Mouse (Mus musculus) forelimb bud, embryonic 11.5 days (tissue): Measurements from ENCODE around the gene Sez6l.

Experiments used
- DNase-seq: peaks from one replicate; pipeline ENCODE4 v3.0.0-alpha.2; 2012; ENCODE audit warnings: low read depth, low spot score

Gene Sez6l

DNA sequence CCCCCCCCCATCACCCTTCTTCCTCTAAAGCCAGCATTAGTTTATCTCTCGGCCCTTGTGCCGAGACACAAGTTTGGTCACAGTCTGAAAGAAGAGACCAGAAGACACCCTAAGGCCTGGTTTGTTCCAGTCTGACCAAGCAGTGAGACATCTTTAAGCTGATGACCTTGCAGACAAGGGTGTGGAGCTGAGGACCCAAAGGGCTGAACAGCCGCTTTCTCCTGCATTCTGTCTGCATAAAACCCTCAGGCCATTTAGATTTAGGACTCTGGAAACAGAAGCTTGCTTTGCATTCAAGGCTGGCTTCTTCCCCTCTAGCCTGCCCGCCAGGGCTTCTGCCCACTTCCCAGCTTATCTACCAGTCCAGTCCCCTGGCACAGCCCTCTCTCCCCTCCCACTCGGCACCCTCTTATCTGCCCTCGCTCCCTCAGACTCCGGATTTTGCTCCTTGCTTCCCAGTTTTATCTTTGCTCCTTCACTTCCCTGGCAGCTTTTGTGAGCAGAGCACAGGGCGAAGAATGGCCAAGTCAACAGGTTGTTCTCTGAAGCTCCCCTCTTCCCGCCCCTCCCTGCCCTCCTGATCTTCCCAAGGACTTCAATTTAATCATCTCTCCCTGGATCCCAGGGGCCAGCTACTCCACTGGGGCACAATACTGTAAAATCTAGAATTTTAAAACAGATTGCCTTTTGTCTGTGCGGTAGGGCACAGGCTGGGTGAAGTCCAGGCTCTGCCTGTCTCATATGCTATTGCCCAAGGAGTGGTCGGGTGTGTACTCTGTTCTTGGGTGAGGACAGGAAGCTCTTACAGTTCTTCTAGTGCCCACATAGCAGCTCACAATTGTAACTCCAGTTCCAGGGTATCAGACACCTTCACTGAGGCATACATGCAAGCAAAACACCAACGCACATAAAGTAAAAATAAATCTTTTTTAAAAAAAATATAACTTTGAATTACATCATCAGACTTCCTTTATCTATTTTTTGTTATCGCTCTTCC lies 77.8 kb downstream of the Sez6l start:
- DNase-seq = no peak

DNA sequence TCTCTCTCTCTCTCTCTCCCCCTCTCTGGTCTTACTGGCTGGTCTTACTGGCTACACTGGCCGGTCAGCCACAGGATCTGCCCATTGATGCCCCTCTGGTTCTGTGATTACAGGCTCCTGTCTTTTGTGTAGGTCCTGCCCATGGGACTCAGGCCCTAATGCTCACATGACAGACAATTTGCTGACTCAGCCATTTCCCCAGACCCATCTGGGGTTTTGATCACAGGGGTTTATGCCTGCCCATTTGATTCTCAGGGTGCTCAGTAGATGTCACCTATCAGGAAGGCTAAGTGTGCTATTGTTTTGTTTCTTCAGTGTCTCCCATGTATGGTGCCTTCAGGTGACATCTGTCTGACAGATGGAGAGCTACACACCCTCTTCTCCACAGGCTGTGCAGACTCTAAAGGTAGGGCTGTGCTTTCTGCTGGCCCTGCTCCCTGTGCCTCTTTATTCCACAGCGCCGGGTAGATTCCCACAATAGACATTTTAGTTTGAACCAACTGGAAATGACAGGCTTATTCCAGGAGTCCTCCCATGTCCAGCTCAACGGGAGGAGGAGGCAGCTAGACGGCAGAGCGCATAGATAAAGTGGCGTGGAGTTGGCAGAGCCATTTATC lies 80.1 kb downstream of the Sez6l start:
- DNase-seq = no peak

DNA sequence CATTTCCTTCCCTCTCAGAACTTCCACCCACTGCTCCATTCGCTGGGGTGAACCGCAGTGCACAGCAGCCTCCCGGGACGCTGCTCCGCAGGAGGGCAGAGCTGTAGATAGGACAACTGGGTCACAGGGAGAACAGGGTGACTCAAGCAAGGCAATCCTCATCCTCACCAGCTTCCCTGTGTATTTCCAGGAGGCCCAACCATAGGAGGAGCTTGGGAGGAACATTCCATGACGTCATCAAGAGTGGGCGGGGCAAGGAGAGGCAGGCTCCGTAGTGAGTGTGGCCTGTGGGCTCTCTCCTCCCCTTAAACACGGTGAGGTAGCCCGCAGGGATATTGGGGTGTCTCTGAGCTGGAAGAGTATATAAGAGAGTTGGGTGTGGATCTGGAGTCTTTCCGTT lies 83.5 kb downstream of the Sez6l start:
- peak; percentile 49 for DNase-seq

DNA sequence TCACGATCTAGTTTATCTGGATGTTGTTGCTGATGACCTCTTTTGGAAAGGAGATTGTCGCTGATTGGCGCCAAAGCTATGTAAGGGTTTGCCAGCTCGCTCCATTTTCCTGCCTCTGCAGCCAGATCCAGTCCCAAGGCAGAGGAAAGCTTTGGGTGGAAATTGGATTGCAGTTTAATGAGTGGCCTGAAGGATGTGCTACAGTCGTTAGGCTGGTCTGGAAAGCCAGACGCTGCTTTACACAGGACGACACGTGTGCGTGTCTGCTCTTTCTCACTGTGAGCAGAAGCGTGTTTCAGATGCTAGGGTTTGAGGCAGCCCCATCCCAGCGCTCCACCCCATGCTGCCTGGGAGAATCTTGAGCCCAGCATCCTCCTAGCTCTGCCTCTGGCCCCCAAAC lies 85.5 kb downstream of the Sez6l start:
- DNase-seq = peak; percentile 20

DNA sequence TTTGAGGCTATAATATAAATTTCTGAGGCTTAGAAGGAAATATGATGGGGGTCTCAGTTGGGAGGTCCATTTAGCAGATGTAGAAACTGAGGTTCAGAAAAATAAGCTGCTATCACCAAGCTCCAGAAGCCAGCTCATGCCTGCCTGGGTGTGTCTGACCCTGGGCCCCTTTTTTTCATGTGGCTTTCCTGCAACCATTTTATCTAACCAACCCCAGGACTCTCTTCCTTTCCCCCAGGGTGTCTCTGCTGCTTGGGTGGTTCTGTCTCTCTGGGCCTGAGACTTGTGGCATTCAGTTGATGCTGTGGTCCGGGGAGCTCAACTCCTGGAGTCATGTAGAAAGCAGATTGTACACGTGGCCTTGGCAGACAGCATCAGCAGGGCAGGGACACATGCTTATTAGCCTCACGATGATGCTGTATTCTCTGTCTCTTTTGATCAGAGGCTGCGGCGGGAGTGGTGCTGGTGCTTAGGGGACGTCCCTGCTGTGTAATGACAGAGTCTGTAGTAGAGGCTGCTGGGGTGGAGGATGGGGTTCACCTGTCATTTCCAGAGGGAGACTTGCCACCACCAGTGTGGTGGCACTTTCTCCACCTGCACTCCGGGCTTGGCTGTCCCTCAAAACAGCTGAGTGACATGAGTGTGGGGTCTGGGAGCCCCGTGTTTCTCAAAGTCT lies 88.7 kb downstream of the Sez6l start:
- no peak for DNase-seq

DNA sequence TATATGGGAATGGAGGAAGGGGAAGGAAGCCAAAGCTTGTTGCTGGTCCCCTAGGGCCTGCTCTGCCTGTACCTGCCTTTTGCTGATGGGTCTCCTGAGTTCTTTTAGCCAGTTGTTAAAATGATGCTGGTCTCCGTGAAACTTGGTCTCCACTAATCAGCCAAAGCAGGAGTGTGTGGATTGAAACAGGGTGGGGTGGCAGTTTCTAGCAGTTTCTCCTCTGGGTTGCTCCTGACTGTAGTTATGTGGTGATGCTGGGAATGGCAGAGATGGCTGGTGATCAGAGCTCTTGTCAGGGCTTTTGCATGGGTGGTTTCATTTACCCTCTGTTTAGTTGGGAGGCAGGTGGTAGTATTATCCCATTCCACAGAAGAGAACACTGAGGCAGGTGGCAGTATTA lies 89.5 kb downstream of the Sez6l start:
- DNase-seq = no peak

DNA sequence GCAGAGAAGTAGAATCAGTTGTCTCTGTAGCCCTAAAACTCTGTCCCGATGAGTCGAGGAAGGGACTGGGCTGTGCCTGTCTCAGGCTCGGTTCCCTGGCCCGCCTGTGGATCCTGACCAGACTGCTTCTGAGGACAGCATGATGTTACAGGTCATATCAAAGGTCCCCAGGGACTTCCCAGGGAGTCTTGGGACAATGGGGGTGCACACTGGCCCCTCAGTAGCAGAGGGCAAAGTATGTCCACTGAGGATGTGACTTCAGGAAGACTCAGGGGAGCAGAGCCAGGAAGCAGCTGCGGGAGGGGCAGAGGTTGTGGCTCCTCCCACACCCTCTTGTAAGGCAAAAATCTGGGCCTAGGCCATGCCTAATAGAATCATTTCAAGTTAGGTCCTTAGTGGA lies 90.6 kb downstream of the Sez6l start:
- no peak for DNase-seq

DNA sequence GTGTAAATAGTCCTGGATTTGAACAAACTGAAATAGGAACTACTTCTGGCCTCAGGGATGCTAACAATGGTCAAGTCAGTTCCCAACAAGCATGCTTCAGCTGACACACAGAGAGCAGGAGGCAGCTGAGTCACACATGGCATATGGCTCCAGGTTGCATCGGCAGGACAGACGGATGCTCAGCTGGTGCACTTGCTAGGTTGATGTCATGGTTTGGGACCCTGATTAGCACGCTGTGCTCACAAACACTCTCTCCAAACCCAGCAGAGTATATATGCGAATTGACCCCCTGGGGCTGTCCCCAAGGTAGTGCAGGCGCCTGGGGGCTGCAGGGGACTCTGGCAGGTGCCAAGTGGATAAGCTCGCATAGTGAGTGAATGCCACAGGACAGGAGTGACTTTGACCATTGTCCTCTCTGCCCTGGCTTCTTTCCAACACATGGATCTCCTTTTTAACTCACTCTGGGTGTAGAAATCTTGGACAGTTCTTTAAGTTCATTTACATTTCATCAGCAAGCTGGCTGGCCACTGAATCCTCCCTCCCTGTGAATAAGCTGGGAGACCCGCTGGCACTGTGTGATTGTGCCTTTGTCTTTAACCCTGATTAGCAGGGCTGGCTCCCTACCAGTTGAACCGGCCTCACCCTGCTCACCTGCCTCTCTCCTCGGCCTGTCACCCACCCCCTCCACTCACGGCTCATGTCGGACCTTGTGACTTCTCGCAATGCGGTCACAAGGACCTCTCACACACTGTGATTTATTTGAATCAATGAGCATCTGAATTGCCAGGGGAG lies 91.9 kb downstream of the Sez6l start:
- no peak for DNase-seq

DNA sequence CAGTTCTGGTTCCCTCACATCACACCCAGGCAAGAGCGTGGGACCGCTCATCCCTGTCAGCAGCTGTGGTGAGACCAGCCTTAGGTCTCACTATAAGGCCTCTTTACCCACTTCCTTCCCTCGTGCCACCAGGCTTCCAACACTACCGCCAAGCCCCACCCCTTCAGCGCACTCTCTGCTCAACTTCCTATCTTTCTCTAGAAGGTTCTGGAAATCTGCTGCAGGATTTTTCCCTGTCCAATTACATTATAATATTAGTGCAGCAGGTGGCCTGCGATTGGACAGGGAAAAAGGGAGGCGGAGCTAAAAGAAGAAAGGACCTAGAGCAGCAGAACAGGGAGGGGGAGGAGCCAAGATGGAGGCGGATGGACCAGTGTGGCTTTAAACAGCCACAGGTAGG lies 94.0 kb downstream of the Sez6l start:
- no peak for DNase-seq

DNA sequence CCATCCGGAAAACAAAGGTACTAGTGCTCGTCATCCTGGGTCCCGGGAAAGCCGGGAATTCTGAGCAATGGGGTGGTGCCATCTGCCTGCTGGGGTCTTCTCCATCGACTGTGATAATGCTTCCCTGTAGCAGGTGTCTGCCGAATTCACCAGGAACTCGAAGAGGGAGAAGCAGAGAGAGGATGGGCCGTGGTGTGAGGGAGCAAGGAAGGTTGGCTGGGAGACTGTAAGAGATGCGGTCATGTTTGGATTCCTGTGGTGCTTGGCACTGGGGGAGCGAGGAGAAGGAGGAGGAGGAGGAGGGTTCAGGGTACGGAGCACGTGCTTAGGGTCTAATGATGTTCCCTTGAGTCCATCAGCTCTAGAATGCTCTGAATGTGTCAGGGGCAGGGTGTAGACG lies 94.4 kb downstream of the Sez6l start:
- no peak for DNase-seq

DNA sequence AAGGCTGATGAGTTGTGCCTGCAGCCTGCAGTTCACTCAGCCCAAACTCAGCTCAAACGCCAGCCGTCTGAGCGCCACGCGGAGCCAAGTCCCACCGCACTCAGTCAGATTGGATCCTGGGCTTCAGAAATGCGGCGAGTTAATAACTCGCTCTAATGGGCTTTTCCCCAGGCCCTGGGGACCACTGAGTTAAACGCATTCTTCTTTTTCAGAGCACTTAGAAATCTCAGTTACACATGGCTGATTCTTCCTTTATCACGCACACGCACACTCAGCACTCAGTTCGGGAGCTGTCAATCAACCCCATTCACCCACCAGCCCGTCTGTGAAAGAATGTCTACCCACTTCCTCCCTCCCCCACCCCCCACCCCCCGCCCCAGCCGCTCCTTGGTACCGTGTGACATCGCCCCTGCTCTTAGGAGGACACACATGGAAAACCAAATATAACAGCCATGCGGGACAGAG lies 95.0 kb downstream of the Sez6l start:
- DNase-seq = peak; percentile 38

DNA sequence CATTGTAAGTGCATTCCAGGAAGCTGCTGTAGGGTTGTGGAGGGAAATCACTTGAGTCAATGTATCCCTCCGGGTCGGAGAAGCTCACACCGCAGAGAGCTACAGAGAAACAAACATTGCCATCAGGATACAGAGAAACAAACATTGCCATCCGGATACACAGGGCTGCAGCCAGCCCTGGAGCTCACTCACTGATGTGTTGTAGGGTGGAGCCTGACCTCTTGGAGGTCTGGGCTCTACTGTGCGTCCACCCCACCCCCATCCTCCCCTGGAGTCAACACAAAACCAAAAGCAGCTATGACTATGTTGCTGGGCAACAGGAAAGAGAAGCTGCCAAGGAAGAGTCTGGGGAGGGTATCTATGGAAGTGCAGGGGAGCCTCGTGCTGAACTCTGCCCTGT lies 103.5 kb downstream of the Sez6l start:
- DNase-seq = no peak

DNA sequence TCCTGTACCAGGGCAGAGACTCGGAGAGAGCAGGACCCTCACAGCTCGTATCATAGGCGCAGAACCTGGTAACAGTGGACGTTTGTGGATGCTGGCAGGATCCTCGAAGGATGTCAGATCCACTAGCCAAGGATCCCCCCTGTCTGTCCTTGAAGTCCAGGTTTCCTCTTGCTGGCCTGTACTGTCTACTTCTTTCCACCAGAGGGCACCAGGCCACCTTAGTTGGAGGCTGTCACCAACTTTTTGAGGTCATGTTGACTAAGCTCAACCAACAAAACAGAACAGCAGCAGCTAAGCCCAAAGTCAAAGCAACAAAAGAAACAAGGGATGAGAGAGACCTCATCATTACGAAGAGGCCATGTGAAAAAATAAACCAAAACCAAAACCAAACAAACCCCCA lies 106.8 kb downstream of the Sez6l start:
- peak; percentile 54 for DNase-seq

DNA sequence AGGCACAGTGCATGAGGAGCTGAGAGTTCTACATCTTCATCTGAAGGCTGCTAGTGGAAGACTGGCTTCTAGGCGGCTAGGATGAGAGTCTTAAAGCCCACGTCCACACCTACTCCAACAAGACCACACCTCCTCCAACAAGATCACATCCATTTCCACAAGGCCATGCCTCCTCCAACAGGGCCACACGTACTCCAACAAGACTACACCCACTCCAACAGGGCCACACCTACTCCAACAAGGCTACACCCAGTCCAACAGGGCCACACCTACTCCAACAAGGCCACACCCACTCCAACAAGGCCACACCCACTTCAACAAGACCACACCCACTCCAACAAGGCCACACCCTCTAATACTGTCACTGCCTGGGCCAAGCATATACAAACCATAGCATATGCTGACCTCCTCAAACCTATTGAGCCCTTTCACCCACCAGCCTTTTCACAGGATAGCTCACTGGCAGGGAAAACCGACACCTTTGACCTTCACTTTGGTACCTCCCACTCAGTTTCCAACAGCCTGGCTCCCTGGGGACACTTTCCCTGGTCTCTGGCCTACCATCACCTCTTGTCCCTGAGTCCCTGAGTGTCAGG lies 107.9 kb downstream of the Sez6l start:
- no peak for DNase-seq

DNA sequence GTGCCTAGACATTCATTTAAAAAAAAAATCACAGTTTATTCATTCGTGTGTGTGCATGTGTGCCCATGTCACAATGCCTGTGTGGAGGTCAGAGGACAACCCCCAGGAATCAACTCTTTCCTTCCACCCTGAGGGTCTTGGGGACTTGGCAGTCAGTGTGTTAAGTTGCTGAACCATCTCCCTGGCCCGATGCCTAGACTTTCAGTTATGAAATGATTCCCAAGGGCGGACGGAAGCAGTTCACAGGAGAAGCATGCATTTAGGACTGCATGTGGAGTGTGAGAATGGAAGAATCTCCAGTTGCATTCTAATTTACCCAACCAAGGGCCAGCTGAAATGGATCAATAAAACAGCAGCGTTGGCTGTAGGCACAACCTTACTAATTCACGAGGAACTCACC lies 110.7 kb downstream of the Sez6l start:
- DNase-seq = no peak

DNA sequence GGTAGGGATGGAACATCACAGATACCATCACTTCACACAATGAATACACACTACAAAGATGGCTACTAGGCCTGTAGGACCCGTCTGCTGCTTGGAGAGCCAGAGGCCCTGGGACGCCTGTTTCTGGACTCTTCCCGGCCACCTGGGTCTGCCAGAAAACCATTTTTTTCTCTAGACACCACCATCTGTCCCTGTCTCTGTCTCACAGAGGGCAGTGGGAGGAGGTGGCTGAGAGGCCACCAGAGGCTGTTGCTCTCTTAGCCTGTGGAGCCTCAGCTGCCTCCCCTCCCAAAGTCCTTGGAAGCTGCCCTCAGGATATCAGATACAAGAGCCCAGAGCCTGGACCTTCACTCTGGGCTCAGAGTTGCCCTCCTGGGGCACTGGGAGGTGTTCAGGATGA lies 117.1 kb downstream of the Sez6l start:
- no peak for DNase-seq

DNA sequence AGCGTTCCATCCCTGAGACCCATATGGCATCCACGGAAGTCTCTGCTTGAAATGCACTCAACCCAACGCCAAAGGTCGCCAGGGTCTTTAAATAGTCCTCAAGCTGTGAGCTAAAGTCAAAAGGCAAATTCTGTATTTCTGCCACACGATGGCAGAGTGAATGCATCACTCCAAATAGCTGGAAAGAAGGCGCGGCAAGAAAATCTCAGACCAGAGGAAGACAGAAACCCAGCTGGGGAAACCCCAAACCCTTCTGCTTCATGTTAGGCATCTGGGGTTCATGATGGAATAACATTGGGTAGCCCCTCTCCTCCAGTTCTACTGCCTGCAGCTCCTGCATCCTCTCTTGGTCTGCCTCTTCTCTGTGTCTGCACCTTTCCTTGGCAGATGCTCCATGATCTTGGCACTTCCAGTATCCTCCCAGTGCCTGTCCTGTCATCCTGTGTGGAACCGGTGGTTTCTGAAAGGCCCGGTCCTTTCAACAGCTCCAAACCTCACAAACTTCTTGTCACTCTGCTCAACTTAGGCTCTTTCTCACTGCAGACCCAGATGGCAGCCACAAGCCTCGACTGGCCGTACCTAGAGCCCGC lies 121.9 kb downstream of the Sez6l start:
- DNase-seq = no peak

DNA sequence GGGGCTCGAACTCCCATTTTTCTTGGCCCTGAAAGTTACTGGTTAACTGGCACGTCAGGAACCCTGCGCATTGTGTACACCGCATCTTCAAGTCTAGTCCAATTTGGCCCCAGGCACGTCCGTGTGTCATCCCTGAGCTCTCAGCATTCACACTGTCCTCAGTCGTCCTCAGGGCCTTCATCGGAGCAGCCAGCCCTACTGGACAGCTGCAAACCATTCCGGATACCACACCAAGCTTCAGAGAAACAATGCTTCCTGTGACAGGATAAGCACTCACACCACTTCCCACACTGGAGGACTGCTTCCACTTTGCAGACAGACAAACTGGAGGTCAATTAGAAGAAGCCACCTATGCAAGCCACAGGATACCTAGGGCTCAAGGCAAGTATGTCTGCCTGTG lies 123.9 kb downstream of the Sez6l start:
- DNase-seq = no peak

DNA sequence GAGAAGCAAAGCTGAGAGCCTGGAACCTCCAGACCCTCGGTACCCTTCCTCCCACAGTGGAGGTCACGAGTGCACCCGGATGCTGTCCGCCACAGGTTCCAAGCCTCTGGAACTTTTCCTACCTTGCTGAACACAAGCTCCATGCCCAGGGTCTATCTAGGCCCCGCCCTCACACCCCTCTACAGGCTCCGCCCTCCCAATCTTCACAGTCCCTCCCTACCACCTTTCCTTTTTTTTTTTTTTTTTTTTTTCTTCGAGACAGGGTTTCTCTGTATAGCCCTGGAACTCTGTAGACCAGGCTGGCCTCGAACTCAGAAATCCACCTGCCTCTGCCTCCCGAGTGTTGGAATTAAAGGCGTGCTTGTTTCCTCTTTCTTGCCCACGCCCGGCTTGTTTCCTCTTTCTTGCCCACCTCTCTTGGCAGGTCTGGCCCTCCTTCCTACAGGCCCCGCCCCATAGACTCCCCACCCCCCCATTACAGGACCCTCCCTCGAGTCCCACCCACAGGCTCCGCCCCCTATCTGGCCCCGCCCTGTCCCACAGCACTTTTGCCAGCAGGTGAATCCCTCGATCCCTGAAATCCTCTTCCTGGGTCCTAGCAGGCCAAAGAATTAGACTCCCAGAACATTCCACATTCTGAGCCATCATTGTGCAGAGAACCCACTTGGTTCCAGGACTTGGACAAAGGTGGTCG lies 128.1 kb downstream of the Sez6l start, which contains the start of gene Gm6588:
TSS of gene Gm6588 (plus strand) at position 680 of the 694 bp plus-strand sequence.
- DNase-seq = no peak

DNA sequence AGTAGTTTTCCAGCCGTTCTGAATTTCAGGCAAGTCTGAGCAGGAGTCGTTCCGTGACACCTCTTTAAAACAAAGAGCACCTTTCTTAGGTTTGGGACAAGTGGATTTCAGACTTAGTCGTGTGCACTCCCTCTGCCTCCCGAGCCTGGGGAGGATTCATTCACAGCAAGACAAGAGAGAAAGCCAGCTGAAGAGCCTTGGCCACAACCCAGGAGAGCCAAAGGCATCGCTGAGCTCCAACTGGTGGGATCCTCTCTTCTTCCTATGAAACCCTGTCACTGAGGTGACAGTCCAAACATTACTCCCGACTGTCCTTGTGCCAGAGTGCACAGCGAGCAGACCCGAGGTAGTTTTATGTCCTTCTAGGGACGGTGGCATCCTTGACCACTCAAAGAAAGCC lies 138.4 kb downstream of the Sez6l start:
- DNase-seq = no peak
